In genomic region chr13:43231965-43232860, GRCm38 (mm10) we compare ENCODE assay signal across 7 mouse cellular contexts.
A peak's percentile ranks its signal among the peaks of the same experiment; 100 is the strongest.
DNase-seq lines count a peak whose midpoint lies in the region; ATAC-seq lines count a peak whose summit lies in the region.

No protein-coding gene starts in this region.

- no peak overlapping the region for H3K4me2 ChIP-seq in kidney, embryonic 15.5 days

- no peak overlapping the region for H3K4me3 ChIP-seq in brown adipose tissue, adult 24 weeks (ENCODE audit: insufficient read depth, low read depth, low read length)
- H3K4me3 ChIP-seq in kidney, embryonic 15.5 days (replicated peaks): no peak overlapping the region

- peak overlapping the region; percentile 93 for H3K27ac ChIP-seq in brown adipose tissue, adult 24 weeks (replicated peaks; ENCODE audit: low read depth, low read length)
- peak overlapping the region; percentile 67 for H3K27ac ChIP-seq in kidney, embryonic 15.5 days

- H3K4me1 ChIP-seq in brown adipose tissue, adult 24 weeks (ENCODE audit: control insufficient read depth, insufficient read depth, insufficient read length, low read length): peaks cover 46% of the 10 kb centered on the region
- H3K4me1 ChIP-seq in kidney, embryonic 15.5 days: peaks cover 44% of the 10 kb centered on the region

- H3K9ac ChIP-seq in kidney, embryonic 15.5 days: no peak overlapping the region

- 16% methylated on average over 13 of the region's 13 CpGs for WGBS in kidney, embryonic 15.5 days

- H3K9me3 ChIP-seq in kidney, embryonic 15.5 days (replicated peaks): no peaks in the 10 kb centered on the region

- H3K36me3 ChIP-seq in kidney, embryonic 15.5 days: no peaks in the 10 kb centered on the region

- peak; percentile 22; the same call in 1 of the 2 replicates for ATAC-seq in kidney, embryonic 15.5 days (replicated peaks; ENCODE audit: low FRiP score)
- no peak for ATAC-seq in frontal cortex, adult (ENCODE audit: low TSS enrichment)

- peak; percentile 33 for DNase-seq in ZHBTc4 (ENCODE audit: low read depth, low spot score)
- peak; percentile 93 for DNase-seq in heart, adult 8-10 months (ENCODE audit: low spot score)
- peak; percentile 91 for DNase-seq in lung, postnatal 10 days
- DNase-seq in urinary bladder, postnatal 36 days (ENCODE audit: low spot score in 2 of 2): peak; percentile 44 to 66

- no peaks in the 10 kb centered on the region for H3K27me3 ChIP-seq in kidney, embryonic 15.5 days

Comparison
In these comparisons a context has a peak if more than half of its experiments do, and no peak if none do; other contexts are left out.
1. DNase-seq: peak in every context shown above with its lines; median percentile 93 in heart, adult 8-10 months; 91 in lung, postnatal 10 days; 55 in urinary bladder, postnatal 36 days; 33 in ZHBTc4.